Mouse (Mus musculus): ENCODE results near the gene Dync1li1.

- TF ChIP-seq GATA1 (IDR thresholded peaks at IDR 0.05; ENCODE audit: low read length) (no peak), TAL1 (IDR thresholded peaks at IDR 0.05; ENCODE audit: low read length) (no peak)
Measured at GRCm38 (mm10) chr9:114699882-114700665, 11.5 kb downstream of the Dync1li1 start.

All from erythroblast, embryonic 14.5 days (primary cell).